Mouse (Mus musculus) testis, adult 2 months (tissue): ENCODE results near the gene Ebf3.

Experiments used
- CTCF ChIP-seq: fragments of 200-500 bp; IDR thresholded peaks from 2 replicates; pipeline ENCODE4 v1.5.1; 2012; ENCODE audit warnings: low read depth, mild to moderate bottlenecking, inconsistent platforms, low read length, moderate library complexity; ENCODE audit not compliant: control insufficient read depth, insufficient read depth, insufficient replicate concordance
- POLR2A ChIP-seq: fragments of 200-500 bp; IDR thresholded peaks from 2 replicates; pipeline ENCODE4 v1.6.1; 2012; ENCODE audit warnings: low read depth, mild to moderate bottlenecking, inconsistent platforms, low read length, moderate library complexity; ENCODE audit not compliant: control insufficient read depth

- TF ChIP-seq CTCF: no peak
- TF ChIP-seq POLR2A: no peak
Observed at GRCm38 (mm10) chr7:137208556-137208955, 105.7 kb downstream of the Ebf3 start.
